Mouse (Mus musculus): ENCODE results near the gene Cebpg. TPM values are rescaled to one million over a fixed set of nuclear protein-coding genes. Genes with fewer than 3 reads are reported as not detected.

The Cebpg gene
- polyA plus RNA-seq, 1 experiment from 2014 or later, result 52.4 TPM

- Histone ChIP-seq H3K9me3 (ENCODE audit: control insufficient read depth) (no peaks in the 10 kb centered on the region), H3K9ac (ENCODE audit: low read depth, low read length) (0 out of 2 replicates have a peak overlapping the region, but pooled peaks have one; percentile 7), H3K4me3 (ENCODE audit: low read depth, low read length) (no peak overlapping the region), H3K27ac (ENCODE audit: low read depth, low read length) (no peak overlapping the region), H3K4me2 (replicated peaks; ENCODE audit: low read depth) (no peak overlapping the region), H3K36me3 (ENCODE audit: control insufficient read depth, insufficient read depth) (peaks cover 30% of the 10 kb centered on the region), H3K4me1 (replicated peaks; ENCODE audit: control insufficient read depth, insufficient read depth, low read length) (no peaks in the 10 kb centered on the region), H3K27me3 (replicated peaks; ENCODE audit: control insufficient read depth, insufficient read depth, low read length) (no peaks in the 10 kb centered on the region)
- WGBS, result 85% methylated on average over 1 of the region's 1 CpGs
- no peak for TF ChIP-seq CTCF (IDR thresholded peaks at IDR 0.05; ENCODE audit: low read depth)
- no peak for ATAC-seq
Observed at GRCm38 (mm10) chr7:35024426-35024825, 31.9 kb downstream of the Cebpg start.

GRCm38 (mm10) chr7:35023251-35023650 is 33.1 kb downstream of the Cebpg start:
- H3K9ac ChIP-seq (ENCODE audit: low read depth, low read length), result no peak overlapping the region

GRCm38 (mm10) chr7:35021365-35021764 is 35.0 kb downstream of the Cebpg start:
- no peak for ATAC-seq
- 91% methylated on average over 10 of the region's 10 CpGs for WGBS
- Histone ChIP-seq H3K4me2 (replicated peaks; ENCODE audit: low read depth) (no peak overlapping the region), H3K4me1 (replicated peaks; ENCODE audit: control insufficient read depth, insufficient read depth, low read length) (no peaks in the 10 kb centered on the region), H3K27ac (ENCODE audit: low read depth, low read length) (no peak overlapping the region), H3K9me3 (ENCODE audit: control insufficient read depth) (no peaks in the 10 kb centered on the region), H3K9ac (ENCODE audit: low read depth, low read length) (no peak overlapping the region), H3K4me3 (ENCODE audit: low read depth, low read length) (no peak overlapping the region), H3K27me3 (replicated peaks; ENCODE audit: control insufficient read depth, insufficient read depth, low read length) (no peaks in the 10 kb centered on the region), H3K36me3 (ENCODE audit: control insufficient read depth, insufficient read depth) (peaks cover 30% of the 10 kb centered on the region)
- no peak for TF ChIP-seq CTCF (IDR thresholded peaks at IDR 0.05; ENCODE audit: low read depth)

More at GRCm38 (mm10) chr7:35023251-35023650, 33.1 kb downstream of the Cebpg start:
- 91% methylated on average over 4 of the region's 4 CpGs for WGBS
- peaks cover 30% of the 10 kb centered on the region for H3K36me3 ChIP-seq (ENCODE audit: control insufficient read depth, insufficient read depth)
- H3K4me1 ChIP-seq (replicated peaks; ENCODE audit: control insufficient read depth, insufficient read depth, low read length), result no peaks in the 10 kb centered on the region
- no peaks in the 10 kb centered on the region for H3K27me3 ChIP-seq (replicated peaks; ENCODE audit: control insufficient read depth, insufficient read depth, low read length)
- H3K27ac ChIP-seq (ENCODE audit: low read depth, low read length), result no peak overlapping the region
- no peak overlapping the region for H3K4me2 ChIP-seq (replicated peaks; ENCODE audit: low read depth)
- no peak overlapping the region for H3K4me3 ChIP-seq (ENCODE audit: low read depth, low read length)
- ATAC-seq, result no peak
- no peaks in the 10 kb centered on the region for H3K9me3 ChIP-seq (ENCODE audit: control insufficient read depth)
- TF ChIP-seq CTCF (IDR thresholded peaks at IDR 0.05; ENCODE audit: low read depth), result peak; percentile 32

- H3K36me3 ChIP-seq (ENCODE audit: control insufficient read depth, insufficient read depth), result peaks cover 7% of the 10 kb centered on the region
- H3K9me3 ChIP-seq (ENCODE audit: control insufficient read depth), result no peaks in the 10 kb centered on the region
- no peak overlapping the region for H3K4me3 ChIP-seq (ENCODE audit: low read depth, low read length)
- no peak overlapping the region for H3K9ac ChIP-seq (ENCODE audit: low read depth, low read length)
- WGBS, result 88% methylated on average over 2 of the region's 2 CpGs
- H3K4me1 ChIP-seq (replicated peaks; ENCODE audit: control insufficient read depth, insufficient read depth, low read length), result no peaks in the 10 kb centered on the region
- no peak overlapping the region for H3K27ac ChIP-seq (ENCODE audit: low read depth, low read length)
- no peak for ATAC-seq
- no peak for TF ChIP-seq CTCF (IDR thresholded peaks at IDR 0.05; ENCODE audit: low read depth)
- H3K27me3 ChIP-seq (replicated peaks; ENCODE audit: control insufficient read depth, insufficient read depth, low read length), result no peaks in the 10 kb centered on the region
- no peak overlapping the region for H3K4me2 ChIP-seq (replicated peaks; ENCODE audit: low read depth)
Observed at GRCm38 (mm10) chr7:35015252-35015651, 41.1 kb downstream of the Cebpg start.

- H3K4me1 ChIP-seq (replicated peaks; ENCODE audit: control insufficient read depth, insufficient read depth, low read length), result no peaks in the 10 kb centered on the region
- ATAC-seq, result no peak
- no peak overlapping the region for H3K27ac ChIP-seq (ENCODE audit: low read depth, low read length)
- TF ChIP-seq CTCF (IDR thresholded peaks at IDR 0.05; ENCODE audit: low read depth), result no peak
- WGBS, result 76% methylated on average over 9 of the region's 9 CpGs
- H3K4me2 ChIP-seq (replicated peaks; ENCODE audit: low read depth), result no peak overlapping the region
- no peak overlapping the region for H3K9ac ChIP-seq (ENCODE audit: low read depth, low read length)
- no peaks in the 10 kb centered on the region; the same call in 1 of the 2 replicates for H3K36me3 ChIP-seq (ENCODE audit: control insufficient read depth, insufficient read depth)
- no peaks in the 10 kb centered on the region for H3K9me3 ChIP-seq (ENCODE audit: control insufficient read depth)
- H3K27me3 ChIP-seq (replicated peaks; ENCODE audit: control insufficient read depth, insufficient read depth, low read length), result no peaks in the 10 kb centered on the region
- H3K4me3 ChIP-seq (ENCODE audit: low read depth, low read length), result no peak overlapping the region
Observed at GRCm38 (mm10) chr7:35013228-35013627, 43.1 kb downstream of the Cebpg start.

GRCm38 (mm10) chr7:35006661-35007060 is 49.7 kb downstream of the Cebpg start:
- no peaks in the 10 kb centered on the region; the same call in 1 of the 2 replicates for H3K36me3 ChIP-seq (ENCODE audit: control insufficient read depth, insufficient read depth)
- H3K4me1 ChIP-seq (replicated peaks; ENCODE audit: control insufficient read depth, insufficient read depth, low read length), result no peaks in the 10 kb centered on the region
- no peak for ATAC-seq
- no peaks in the 10 kb centered on the region for H3K27me3 ChIP-seq (replicated peaks; ENCODE audit: control insufficient read depth, insufficient read depth, low read length)
- H3K9ac ChIP-seq (ENCODE audit: low read depth, low read length), result no peak overlapping the region
- no peak overlapping the region for H3K27ac ChIP-seq (ENCODE audit: low read depth, low read length)
- no peak overlapping the region for H3K4me2 ChIP-seq (replicated peaks; ENCODE audit: low read depth)
- H3K4me3 ChIP-seq (ENCODE audit: low read depth, low read length), result no peak overlapping the region
- 90% methylated on average over 7 of the region's 7 CpGs for WGBS
- no peaks in the 10 kb centered on the region for H3K9me3 ChIP-seq (ENCODE audit: control insufficient read depth)
- TF ChIP-seq CTCF (IDR thresholded peaks at IDR 0.05; ENCODE audit: low read depth), result no peak

Measured in intestine, postnatal 0 days (tissue).